Mouse (Mus musculus): ENCODE results near the gene Tpo.

DNA sequence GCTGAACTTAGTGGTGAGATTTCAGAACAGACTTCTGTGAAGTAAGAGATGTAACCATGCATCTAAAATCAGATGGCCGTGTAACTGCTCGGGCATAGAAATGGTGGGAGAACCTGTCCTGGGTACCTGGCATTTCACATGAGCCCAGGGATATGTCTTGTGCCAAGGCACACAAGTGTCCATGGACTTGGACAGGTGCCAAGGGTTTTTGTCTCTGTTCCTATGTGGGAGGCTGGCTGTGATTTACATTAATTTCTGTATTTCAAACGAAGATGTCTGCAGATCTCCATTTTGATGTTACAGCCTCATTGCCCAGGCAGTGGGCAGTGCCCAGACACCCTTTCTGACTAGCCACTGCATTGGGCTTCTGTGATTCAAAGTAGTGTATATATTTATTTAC, 115.3 kb downstream of the Tpo start:
- TF ChIP-seq CTCF (IDR thresholded peaks at IDR 0.05; ENCODE audit: insufficient read depth, low read depth, low read length) (no peak), POLR2A (IDR thresholded peaks at IDR 0.05; ENCODE audit: insufficient read depth, low read depth, low read length) (no peak)

Data from olfactory bulb, adult 2 months (tissue).